Mouse (Mus musculus): ENCODE measurements around the gene Gm9945.

The Gm9945 gene

DNA sequence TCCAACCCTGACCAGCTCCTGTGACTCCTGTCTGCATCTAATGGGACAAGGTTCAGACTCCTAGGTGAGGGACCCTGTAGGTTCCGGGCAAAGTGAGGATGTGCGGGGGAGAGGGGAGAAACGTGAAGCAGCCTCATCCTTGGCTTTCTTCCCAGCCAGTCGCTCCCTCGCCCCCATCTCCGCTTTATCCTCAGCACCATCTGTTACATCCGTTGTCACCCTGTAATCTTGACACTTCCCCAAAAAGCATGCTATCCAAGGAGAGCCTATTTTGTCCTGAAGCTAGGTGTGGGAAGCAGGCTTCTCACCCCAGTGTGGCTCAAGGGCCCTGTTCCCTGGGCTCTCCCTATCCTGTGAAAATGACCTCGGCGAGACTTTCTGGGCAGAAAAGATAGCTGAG is 43.0 kb downstream of the Gm9945 start:
- no peak for DNase-seq (ENCODE audit: low read depth)

DNA sequence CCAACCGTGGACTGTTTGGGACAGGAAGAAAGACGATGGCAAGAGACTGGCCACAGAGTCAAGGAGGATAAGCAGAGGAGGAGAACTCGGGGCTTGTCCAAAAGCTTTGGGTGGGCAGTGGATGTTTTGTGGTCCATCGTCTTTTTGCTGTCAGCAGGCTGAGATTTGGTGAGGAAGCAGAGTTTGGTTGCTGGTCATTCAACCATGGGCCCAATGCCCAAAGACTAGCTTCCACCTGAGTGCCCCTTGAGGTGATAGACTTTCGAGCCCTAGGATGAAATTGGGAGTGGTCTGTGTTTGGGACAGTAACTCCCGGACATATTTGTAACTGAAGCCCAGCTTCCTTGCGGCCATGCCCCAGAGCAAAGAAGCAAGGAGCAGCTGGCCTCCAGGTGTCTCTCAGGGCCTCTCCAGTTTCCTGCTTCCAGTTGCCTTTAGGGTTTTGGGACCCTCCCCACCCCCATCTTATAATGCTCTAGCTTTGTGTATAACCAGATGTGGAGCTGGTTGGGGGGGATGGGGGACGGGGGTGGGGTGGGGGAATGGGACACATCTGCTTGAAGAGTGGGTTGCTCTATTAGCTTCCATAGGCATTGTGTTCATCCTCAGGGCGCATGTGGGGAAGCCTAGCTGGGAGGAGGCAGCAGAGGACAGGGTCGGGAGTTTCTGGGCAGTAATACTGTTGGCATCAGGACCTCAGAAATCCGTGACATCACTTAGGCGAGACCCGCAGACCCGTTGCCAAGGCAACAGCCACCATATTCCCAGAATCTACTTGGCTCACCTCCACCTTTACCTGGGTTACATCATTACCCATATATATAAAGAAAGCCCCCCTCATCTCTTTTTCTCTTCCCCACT is 43.8 kb downstream of the Gm9945 start:
- DNase-seq (ENCODE audit: low read depth): no peak

DNA sequence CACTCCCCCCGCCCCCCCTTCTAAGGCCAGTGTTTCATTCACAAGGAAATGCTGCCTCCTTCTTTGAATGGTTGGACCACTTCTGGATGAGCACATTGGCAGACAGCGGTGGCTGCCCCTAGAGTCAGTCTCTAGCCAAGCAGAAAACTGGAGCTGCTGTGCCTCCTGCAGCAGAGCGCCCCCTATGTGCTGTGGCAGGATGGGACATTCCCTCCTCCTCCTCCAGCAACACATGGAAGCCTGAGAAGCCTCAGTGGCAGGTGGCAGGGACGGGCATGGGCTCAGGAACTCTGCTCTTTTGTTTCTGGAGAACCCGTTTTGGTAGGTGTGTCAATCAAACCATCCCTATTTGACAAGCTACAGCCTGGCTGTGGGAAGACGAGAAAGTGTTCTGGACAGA is 44.9 kb downstream of the Gm9945 start:
- DNase-seq (ENCODE audit: low read depth): peak; percentile 35

DNA sequence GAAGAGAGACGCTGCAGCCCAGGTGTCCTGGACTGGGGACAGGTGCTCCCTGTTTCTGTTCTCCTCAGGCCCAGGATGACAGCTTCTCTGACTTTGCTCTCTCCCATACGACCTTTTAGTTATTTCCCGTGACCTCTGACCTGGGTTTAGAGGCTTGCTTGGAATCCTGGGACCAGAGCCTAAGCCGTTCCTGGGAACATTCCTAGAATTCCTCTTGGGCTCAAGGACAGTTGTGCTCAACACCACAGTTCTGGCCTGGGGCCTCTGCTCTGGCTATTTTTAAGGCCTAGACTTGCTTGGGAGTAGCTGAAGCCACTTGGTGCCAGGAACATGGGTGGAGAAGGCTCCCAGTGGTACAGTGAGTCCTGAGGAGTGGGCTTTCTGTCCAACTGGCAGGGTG is 45.5 kb downstream of the Gm9945 start:
- DNase-seq (ENCODE audit: low read depth): no peak

DNA sequence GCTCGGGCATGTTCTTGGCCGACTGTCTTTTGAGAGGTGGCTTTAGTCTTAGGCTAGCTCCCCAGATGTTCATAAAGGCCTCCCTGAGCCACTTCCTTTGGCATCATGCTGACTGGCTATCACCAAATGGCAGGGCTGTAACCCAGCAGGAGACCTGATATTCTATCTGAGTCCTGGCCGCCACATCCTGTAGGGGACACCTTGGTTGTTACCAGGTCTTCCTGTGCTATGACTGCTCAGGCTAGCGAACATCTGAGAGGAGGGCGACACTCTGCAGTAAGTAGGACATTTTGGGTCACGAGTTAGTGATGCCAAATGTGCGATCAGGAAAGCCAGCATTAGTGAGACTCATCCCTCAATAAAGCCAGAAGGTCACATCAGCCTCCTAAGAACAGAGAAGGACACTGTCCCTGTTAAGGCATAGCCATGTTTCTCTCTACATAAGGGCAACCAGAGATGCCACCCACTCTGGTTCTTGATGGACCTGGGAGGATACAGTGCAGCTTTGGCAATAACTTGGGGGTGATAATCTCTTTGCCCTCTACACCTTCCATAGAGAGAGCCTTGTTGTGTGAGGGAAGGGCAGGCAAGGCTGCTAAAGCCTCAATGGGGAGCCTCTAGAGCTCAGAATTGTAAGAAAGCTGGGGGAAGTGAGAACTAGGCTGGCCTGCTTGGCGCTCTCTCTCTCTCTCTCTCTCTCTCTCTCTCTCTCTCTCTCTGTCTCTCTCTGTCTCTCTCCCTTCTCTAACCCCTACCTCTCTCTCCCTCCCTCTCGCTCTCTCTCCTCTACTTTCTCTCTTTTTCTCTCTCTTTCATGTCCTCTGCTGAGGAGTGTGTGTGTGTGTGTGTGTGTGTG is 48.7 kb downstream of the Gm9945 start:
- no peak for DNase-seq (ENCODE audit: low read depth)

DNA sequence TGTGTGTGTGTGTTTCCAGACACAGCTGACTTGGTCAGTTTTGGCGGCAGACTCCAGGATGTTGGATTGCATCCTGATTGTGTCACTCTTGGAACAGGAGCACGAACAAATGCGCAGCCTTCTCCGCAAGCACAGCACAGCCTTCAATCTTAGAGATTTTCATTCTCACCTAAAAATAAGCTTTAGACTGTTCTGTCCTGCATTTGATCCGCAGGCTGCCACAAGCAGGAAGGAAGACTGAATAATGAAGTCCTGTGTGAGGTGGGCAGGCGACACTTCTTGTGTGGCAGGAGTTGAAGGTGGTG is 49.2 kb downstream of the Gm9945 start:
- DNase-seq (ENCODE audit: low read depth): peak; percentile 74

DNA sequence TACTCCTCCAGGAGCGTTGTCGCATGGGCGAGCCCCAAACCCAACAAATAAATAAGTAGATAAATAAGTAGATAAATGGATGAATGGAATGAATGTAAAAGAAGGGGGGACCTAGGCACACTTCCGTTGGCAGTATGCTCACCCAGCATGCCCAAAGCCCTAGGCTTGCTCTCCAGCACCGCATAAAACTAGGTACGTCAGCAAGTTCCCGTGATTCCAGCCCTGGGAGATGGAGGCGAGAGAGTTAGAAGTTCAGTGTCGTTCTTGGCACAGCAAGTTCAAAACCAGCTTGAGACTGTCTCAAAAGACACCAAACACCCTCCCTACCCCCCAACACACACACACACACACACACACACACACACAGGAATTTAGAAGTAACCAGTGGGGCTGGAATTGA is 50.0 kb downstream of the Gm9945 start:
- no peak for DNase-seq (ENCODE audit: low read depth)
